Mouse (Mus musculus): ENCODE measurements around the gene Serpina9.

Gene Serpina9

GRCm38 (mm10) chr12:104000594-104000993 is 13.0 kb downstream of the Serpina9 start:
- Histone ChIP-seq H3K9me3 (ENCODE audit: low read length) (peaks cover 30% of the 10 kb centered on the region), H3K27me3 (ENCODE audit: insufficient read depth, low read length) (no peaks in the 10 kb centered on the region), H3K4me1 (replicated peaks; ENCODE audit: low read depth, low read length) (no peaks in the 10 kb centered on the region), H3K36me3 (ENCODE audit: insufficient read depth, low read length) (no peaks in the 10 kb centered on the region), H3K4me3 (replicated peaks; ENCODE audit: low read length) (no peak overlapping the region)
- TF ChIP-seq NANOG (IDR thresholded peaks at IDR 0.05; ENCODE audit: borderline replicate concordance, low read length) = no peak
- TF ChIP-seq CTCF (conservative IDR thresholded peaks at IDR 0.05; ENCODE audit: low read length) = no peak
- TF ChIP-seq POU5F1 (IDR thresholded peaks at IDR 0.05; ENCODE audit: borderline replicate concordance, low read length) = no peak

DNA sequence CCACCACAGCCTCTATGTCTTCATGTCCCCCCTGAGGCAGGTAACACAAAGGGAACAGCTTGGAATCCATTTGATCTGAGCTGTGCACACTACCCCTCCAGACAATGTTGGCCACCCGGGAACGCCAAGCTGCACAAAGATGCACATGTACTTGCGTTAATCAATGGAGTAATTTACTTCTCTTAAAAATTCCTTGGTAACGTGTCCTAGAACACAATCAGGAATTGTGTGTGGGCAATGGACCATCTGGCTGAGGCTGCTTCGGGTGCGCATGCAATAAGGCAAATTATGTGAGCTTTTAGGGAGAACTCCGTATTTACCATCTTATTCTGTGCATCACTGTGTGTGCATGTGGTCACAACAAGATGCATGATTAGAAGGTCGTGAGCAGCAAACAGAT is 13.9 kb downstream of the Serpina9 start:
- peaks cover 29% of the 10 kb centered on the region for H3K9me3 ChIP-seq (ENCODE audit: low read length)
- H3K27me3 ChIP-seq (ENCODE audit: insufficient read depth, low read length) = no peaks in the 10 kb centered on the region
- H3K36me3 ChIP-seq (ENCODE audit: insufficient read depth, low read length) = no peaks in the 10 kb centered on the region
- TF ChIP-seq NANOG (IDR thresholded peaks at IDR 0.05; ENCODE audit: borderline replicate concordance, low read length) (no peak), CTCF (conservative IDR thresholded peaks at IDR 0.05; ENCODE audit: low read length) (no peak), POU5F1 (IDR thresholded peaks at IDR 0.05; ENCODE audit: borderline replicate concordance, low read length) (no peak)
- no peaks in the 10 kb centered on the region for H3K4me1 ChIP-seq (replicated peaks; ENCODE audit: low read depth, low read length)
- no peak overlapping the region for H3K4me3 ChIP-seq (replicated peaks; ENCODE audit: low read length)

GRCm38 (mm10) chr12:103996513-103996912 is 17.0 kb downstream of the Serpina9 start:
- Histone ChIP-seq H3K4me1 (replicated peaks; ENCODE audit: low read depth, low read length) (no peaks in the 10 kb centered on the region), H3K9me3 (ENCODE audit: low read length) (peaks cover 19% of the 10 kb centered on the region), H3K36me3 (ENCODE audit: insufficient read depth, low read length) (no peaks in the 10 kb centered on the region), H3K4me3 (replicated peaks; ENCODE audit: low read length) (no peak overlapping the region), H3K27me3 (ENCODE audit: insufficient read depth, low read length) (peaks cover 5% of the 10 kb centered on the region; the same call in 1 of the 2 replicates)
- TF ChIP-seq NANOG (IDR thresholded peaks at IDR 0.05; ENCODE audit: borderline replicate concordance, low read length) = no peak
- no peak for TF ChIP-seq POU5F1 (IDR thresholded peaks at IDR 0.05; ENCODE audit: borderline replicate concordance, low read length)
- TF ChIP-seq CTCF (conservative IDR thresholded peaks at IDR 0.05; ENCODE audit: low read length) = no peak

- TF ChIP-seq POU5F1 (IDR thresholded peaks at IDR 0.05; ENCODE audit: borderline replicate concordance, low read length) (no peak), NANOG (IDR thresholded peaks at IDR 0.05; ENCODE audit: borderline replicate concordance, low read length) (no peak), CTCF (conservative IDR thresholded peaks at IDR 0.05; ENCODE audit: low read length) (peak; percentile 70)
- H3K36me3 ChIP-seq (ENCODE audit: insufficient read depth, low read length) = no peaks in the 10 kb centered on the region
Observed at GRCm38 (mm10) chr12:103995292-103996072, 18.1 kb downstream of the Serpina9 start.

GRCm38 (mm10) chr12:103992945-103993344 is 20.6 kb downstream of the Serpina9 start:
- Histone ChIP-seq H3K9me3 (ENCODE audit: low read length) (no peaks in the 10 kb centered on the region), H3K27me3 (ENCODE audit: insufficient read depth, low read length) (peaks cover 5% of the 10 kb centered on the region; the same call in 1 of the 2 replicates), H3K4me1 (replicated peaks; ENCODE audit: low read depth, low read length) (no peaks in the 10 kb centered on the region), H3K4me3 (replicated peaks; ENCODE audit: low read length) (no peak overlapping the region), H3K36me3 (ENCODE audit: insufficient read depth, low read length) (no peaks in the 10 kb centered on the region)
- TF ChIP-seq NANOG (IDR thresholded peaks at IDR 0.05; ENCODE audit: borderline replicate concordance, low read length) (no peak), POU5F1 (IDR thresholded peaks at IDR 0.05; ENCODE audit: borderline replicate concordance, low read length) (no peak), CTCF (conservative IDR thresholded peaks at IDR 0.05; ENCODE audit: low read length) (no peak)

More at GRCm38 (mm10) chr12:103995292-103996072, 18.1 kb downstream of the Serpina9 start:
- Histone ChIP-seq H3K27me3 (ENCODE audit: insufficient read depth, low read length) (peaks cover 5% of the 10 kb centered on the region; the same call in 1 of the 2 replicates), H3K4me3 (replicated peaks; ENCODE audit: low read length) (no peak overlapping the region), H3K4me1 (replicated peaks; ENCODE audit: low read depth, low read length) (no peaks in the 10 kb centered on the region), H3K9me3 (ENCODE audit: low read length) (peaks cover 9% of the 10 kb centered on the region)

GRCm38 (mm10) chr12:103989857-103990256 is 23.7 kb downstream of the Serpina9 start, which contains the start of gene Serpina11:
Gene Serpina11 (minus strand): TSS chr12:103989957.
- H3K36me3 ChIP-seq (ENCODE audit: insufficient read depth, low read length) = no peaks in the 10 kb centered on the region
- peaks cover 11% of the 10 kb centered on the region for H3K27me3 ChIP-seq (ENCODE audit: insufficient read depth, low read length)
- TF ChIP-seq POU5F1 (IDR thresholded peaks at IDR 0.05; ENCODE audit: borderline replicate concordance, low read length) = no peak
- no peak for TF ChIP-seq NANOG (IDR thresholded peaks at IDR 0.05; ENCODE audit: borderline replicate concordance, low read length)
- no peak for TF ChIP-seq CTCF (conservative IDR thresholded peaks at IDR 0.05; ENCODE audit: low read length)
- no peak within 1 kb of the TSS for H3K4me3 ChIP-seq (replicated peaks; ENCODE audit: low read length)
- H3K9me3 ChIP-seq (ENCODE audit: low read length) = no peaks in the 10 kb centered on the region
- no peaks in the 10 kb centered on the region for H3K4me1 ChIP-seq (replicated peaks; ENCODE audit: low read depth, low read length)

- H3K4me1 ChIP-seq (replicated peaks; ENCODE audit: low read depth, low read length) = no peaks in the 10 kb centered on the region
- H3K9me3 ChIP-seq (ENCODE audit: low read length) = no peaks in the 10 kb centered on the region
- peaks cover 11% of the 10 kb centered on the region for H3K27me3 ChIP-seq (ENCODE audit: insufficient read depth, low read length)
- no peak overlapping the region for H3K4me3 ChIP-seq (replicated peaks; ENCODE audit: low read length)
- TF ChIP-seq POU5F1 (IDR thresholded peaks at IDR 0.05; ENCODE audit: borderline replicate concordance, low read length) (no peak), NANOG (IDR thresholded peaks at IDR 0.05; ENCODE audit: borderline replicate concordance, low read length) (no peak), CTCF (conservative IDR thresholded peaks at IDR 0.05; ENCODE audit: low read length) (no peak)
- no peaks in the 10 kb centered on the region for H3K36me3 ChIP-seq (ENCODE audit: insufficient read depth, low read length)
Observed at GRCm38 (mm10) chr12:103989514-103989767, 24.1 kb downstream of the Serpina9 start.

DNA sequence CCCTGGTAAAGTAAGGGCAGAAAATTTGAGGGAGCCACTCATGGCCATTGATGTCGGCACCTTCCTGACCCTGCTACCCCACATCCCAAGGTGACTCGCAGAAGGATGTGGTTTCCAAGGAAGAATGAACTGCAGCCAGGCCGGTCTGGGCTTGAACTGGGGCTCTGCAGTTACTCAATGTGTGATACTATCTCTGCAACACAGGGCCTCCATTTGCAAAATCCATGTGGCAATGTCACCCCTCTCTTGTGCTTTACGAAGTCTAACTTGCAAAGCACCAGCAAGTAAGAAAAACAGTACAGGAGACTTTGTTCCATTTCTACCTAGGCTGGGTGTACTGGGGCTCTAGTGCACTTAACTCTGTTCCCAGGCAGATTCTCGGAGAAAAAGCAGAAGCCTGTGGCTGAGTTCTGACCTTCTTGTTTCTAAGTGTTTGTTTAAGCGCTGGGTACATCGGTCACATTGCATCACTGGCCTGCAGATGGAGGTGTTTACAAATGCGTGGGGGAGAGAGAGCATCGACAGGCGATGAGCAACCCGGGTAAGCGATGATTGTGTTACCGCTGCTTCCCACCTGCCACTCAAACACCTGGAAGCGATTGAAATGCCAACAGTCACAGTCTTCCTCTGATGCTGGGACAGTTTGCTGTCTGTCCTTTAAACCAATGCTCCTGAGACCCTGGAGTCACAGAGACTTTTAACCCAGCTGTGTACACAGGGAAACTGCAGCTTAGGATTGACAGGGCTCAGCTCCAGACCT is 24.6 kb downstream of the Serpina9 start:
- TF ChIP-seq NANOG (IDR thresholded peaks at IDR 0.05; ENCODE audit: borderline replicate concordance, low read length) = no peak
- no peak for TF ChIP-seq POU5F1 (IDR thresholded peaks at IDR 0.05; ENCODE audit: borderline replicate concordance, low read length)
- TF ChIP-seq CTCF (conservative IDR thresholded peaks at IDR 0.05; ENCODE audit: low read length) = no peak

More for the DNA sequence above, 24.6 kb downstream of the Serpina9 start:
- no peaks in the 10 kb centered on the region for H3K36me3 ChIP-seq (ENCODE audit: insufficient read depth, low read length)
- H3K9me3 ChIP-seq (ENCODE audit: low read length) = no peaks in the 10 kb centered on the region
- no peak overlapping the region for H3K4me3 ChIP-seq (replicated peaks; ENCODE audit: low read length)
- peaks cover 11% of the 10 kb centered on the region for H3K27me3 ChIP-seq (ENCODE audit: insufficient read depth, low read length)
- H3K4me1 ChIP-seq (replicated peaks; ENCODE audit: low read depth, low read length) = no peaks in the 10 kb centered on the region

Measured in E14TG2a.4 (cell line).